In the genomic region with DNA sequence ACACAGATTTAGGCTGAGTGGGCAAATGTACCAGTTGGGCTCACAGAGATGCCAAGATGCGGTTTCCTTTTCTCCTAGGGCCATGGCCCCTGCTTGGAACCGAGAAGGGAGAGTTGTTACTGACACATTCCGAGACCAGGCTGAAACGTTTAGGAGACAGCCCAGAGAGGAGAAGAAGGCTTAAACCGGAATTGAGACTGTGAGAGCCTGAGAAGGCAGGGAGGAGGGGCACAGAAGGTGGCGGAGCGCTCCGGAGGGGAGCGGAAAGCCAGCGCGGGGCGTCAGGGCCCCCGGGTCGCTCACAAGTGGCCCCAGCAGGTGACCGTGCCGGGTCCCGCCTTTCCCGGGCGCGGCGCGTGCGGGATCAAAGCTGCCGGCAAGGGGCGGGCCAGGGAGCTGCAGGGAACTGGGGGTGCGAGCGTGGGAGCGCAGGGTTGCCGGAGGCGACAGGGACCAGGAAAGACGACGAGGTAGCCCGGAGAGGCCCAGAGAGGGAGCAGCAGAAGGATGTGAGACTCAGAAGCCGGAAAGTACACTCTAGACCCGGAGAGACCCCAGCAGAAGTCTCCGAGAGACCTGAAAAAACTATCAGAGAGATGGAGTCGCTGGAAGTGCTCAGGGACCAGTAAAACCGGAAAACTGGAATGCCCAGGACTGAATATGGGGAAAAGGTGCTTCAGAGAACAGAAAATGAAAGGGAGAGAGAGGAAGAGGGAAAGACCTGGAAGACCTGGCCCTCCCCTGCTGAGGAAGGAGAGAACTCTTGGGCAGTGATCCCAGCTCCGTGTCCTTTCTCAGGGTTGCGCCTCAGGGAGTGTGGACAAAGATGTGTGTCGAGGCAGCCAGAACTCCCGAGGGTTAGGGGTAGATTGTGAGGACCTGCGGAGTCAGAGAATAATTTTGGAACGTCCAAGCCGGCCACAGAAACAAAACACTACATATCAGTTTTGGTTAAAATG, we compare ENCODE assay signal across 7 mouse cellular contexts. TPM values are rescaled to one million over a fixed set of nuclear protein-coding genes. Genes with fewer than 3 reads are reported as not detected.
A peak's percentile ranks its signal among the peaks of the same experiment; 100 is the strongest.
DNase-seq lines count a peak whose midpoint lies in the region; ATAC-seq and TF ChIP-seq lines count a peak whose summit lies in the region.

No protein-coding gene starts in this region.

- peak; percentile 22; the same call in 1 of the 2 replicates for ATAC-seq in forebrain, embryonic 11.5 days (replicated peaks; ENCODE audit: low FRiP score)
- ATAC-seq in hindbrain, embryonic 11.5 days (ENCODE audit: low FRiP score): no peak
- ATAC-seq in megakaryocyte-erythroid progenitor cell, adult 5-6 weeks (replicated peaks; ENCODE audit: low FRiP score, low TSS enrichment, poor library complexity, severe bottlenecking): 0 out of 2 replicates have a peak, but pooled peaks have one; percentile 19

- H3K36me3 ChIP-seq in MEL (ENCODE audit: control insufficient read depth in 1 of 2, insufficient read depth in 2 of 2, low read length in 2 of 2): peaks cover 0 to 9% of the 10 kb centered on the region in 2 experiments; a peak in 2 of 4 replicates
- no peaks in the 10 kb centered on the region; the same call in 1 of the 2 replicates for H3K36me3 ChIP-seq in forebrain, embryonic 11.5 days (ENCODE audit: control insufficient read depth, insufficient read depth, low read length)
- H3K36me3 ChIP-seq in hindbrain, embryonic 11.5 days (ENCODE audit: control insufficient read depth, insufficient read depth, low read length): no peaks in the 10 kb centered on the region
- H3K36me3 ChIP-seq in small intestine, adult 2 months (ENCODE audit: control insufficient read depth, insufficient read depth, low read length): no peaks in the 10 kb centered on the region

- H3K27me3 ChIP-seq in MEL (ENCODE audit: control insufficient read depth in 1 of 2, insufficient read depth in 2 of 2, low read length in 2 of 2): no peaks in the 10 kb centered on the region
- peaks cover 13% of the 10 kb centered on the region for H3K27me3 ChIP-seq in forebrain, embryonic 11.5 days (ENCODE audit: control insufficient read depth, insufficient read depth, low read length)
- peaks cover 23% of the 10 kb centered on the region for H3K27me3 ChIP-seq in hindbrain, embryonic 11.5 days (ENCODE audit: control insufficient read depth, insufficient read depth, low read length)
- no peaks in the 10 kb centered on the region for H3K27me3 ChIP-seq in small intestine, adult 2 months (ENCODE audit: control insufficient read depth, insufficient read depth, low read length)

- no peak for TF ChIP-seq RAD21 in MEL (IDR thresholded peaks at IDR 0.05; ENCODE audit: low read depth, low read length)

- 1% methylated on average over 45 of the region's 45 CpGs for WGBS in forebrain, embryonic 11.5 days
- under 1% methylated on average over 45 of the region's 45 CpGs for WGBS in hindbrain, embryonic 11.5 days
- WGBS in small intestine, adult 2 months: under 1% methylated on average over 45 of the region's 45 CpGs

- peak overlapping the region; percentile 53 for H3K27ac ChIP-seq in MEL (ENCODE audit: control insufficient read depth, low read depth, low read length)
- H3K27ac ChIP-seq in forebrain, embryonic 11.5 days (ENCODE audit: low read depth, low read length): peak overlapping the region; percentile 55
- no peak overlapping the region; the same call in 1 of the 2 replicates for H3K27ac ChIP-seq in hindbrain, embryonic 11.5 days (ENCODE audit: low read depth, low read length)
- H3K27ac ChIP-seq in small intestine, adult 2 months (ENCODE audit: insufficient read depth, low read depth, low read length): peak overlapping the region; percentile 77

- H3K4me1 ChIP-seq in MEL (ENCODE audit: control insufficient read depth in 1 of 2, insufficient read depth in 2 of 2, low read length in 2 of 2): peaks cover 0 to 14% of the 10 kb centered on the region in 2 experiments; a peak in 2 of 4 replicates
- peaks cover 29% of the 10 kb centered on the region for H3K4me1 ChIP-seq in forebrain, embryonic 11.5 days (replicated peaks; ENCODE audit: control insufficient read depth, insufficient read depth, low read length)
- H3K4me1 ChIP-seq in hindbrain, embryonic 11.5 days (replicated peaks; ENCODE audit: control insufficient read depth, insufficient read depth, low read length): peaks cover 21% of the 10 kb centered on the region
- H3K4me1 ChIP-seq in small intestine, adult 2 months (ENCODE audit: control insufficient read depth, insufficient read depth, insufficient read length, low read length): peaks cover 5% of the 10 kb centered on the region

- H3K79me2 ChIP-seq in MEL (ENCODE audit: control insufficient read depth, insufficient read depth, low read length, poor library complexity): no peaks in the 10 kb centered on the region; the same call in 1 of the 2 replicates

- peak overlapping the region; percentile 79 for H3K9ac ChIP-seq in MEL (ENCODE audit: control insufficient read depth, low read depth, low read length, poor library complexity, severe bottlenecking)
- peak overlapping the region; percentile 75 for H3K9ac ChIP-seq in forebrain, embryonic 11.5 days (ENCODE audit: low read length)
- H3K9ac ChIP-seq in hindbrain, embryonic 11.5 days (ENCODE audit: low read depth, low read length): peak overlapping the region; percentile 71

- H3K4me3 ChIP-seq in MEL (ENCODE audit: control insufficient read depth in 1 of 2, insufficient read depth in 1 of 2, low read depth in 2 of 2, low read length in 2 of 2): peak overlapping the region; percentile 65 to 96
- H3K4me3 ChIP-seq in forebrain, embryonic 11.5 days (ENCODE audit: low read depth, low read length): peak overlapping the region; percentile 74
- H3K4me3 ChIP-seq in hindbrain, embryonic 11.5 days (ENCODE audit: low read depth, low read length): peak overlapping the region; percentile 75
- H3K4me3 ChIP-seq in small intestine, adult 2 months (ENCODE audit: low read depth, low read length): peak overlapping the region; percentile 72

- intact Hi-C loops in left cerebral cortex, postnatal 4 days (cut with DNase I): no loop called here

- peak; percentile 85 for DNase-seq in MEL (ENCODE audit: low read depth, low spot score)
- DNase-seq in brain, embryonic 14.5 days (ENCODE audit: low read depth): peak; percentile 70
- peak; percentile 85 for DNase-seq in forebrain, embryonic 11.5 days (ENCODE audit: low spot score)
- DNase-seq in hindbrain, embryonic 11.5 days (ENCODE audit: low spot score): peak; percentile 74
- DNase-seq in left cerebral cortex, postnatal 4 days: peak; percentile 45

- no peak for TF ChIP-seq CTCF in MEL (IDR thresholded peaks at IDR 0.05 in 2 of 3, conservative IDR thresholded peaks at IDR 0.05 in 1 of 3; ENCODE audit: control insufficient read depth in 1 of 3, insufficient read depth in 1 of 3, low read depth in 2 of 3, low read length in 3 of 3, poor library complexity in 1 of 3, severe bottlenecking in 1 of 3)
- TF ChIP-seq CTCF in brain, embryonic 14.5 days (IDR thresholded peaks at IDR 0.05; ENCODE audit: borderline replicate concordance, extremely low read depth, insufficient read depth, insufficient read length): no peak
- TF ChIP-seq CTCF in small intestine, adult 2 months (IDR thresholded peaks at IDR 0.05; ENCODE audit: extremely low read depth, insufficient read length, insufficient replicate concordance, low read depth, low read length): no peak

- H3K9me3 ChIP-seq in MEL (replicated peaks; ENCODE audit: insufficient read depth, low read length): no peaks in the 10 kb centered on the region
- H3K9me3 ChIP-seq in forebrain, embryonic 11.5 days (ENCODE audit: control insufficient read depth, low read length): no peaks in the 10 kb centered on the region
- H3K9me3 ChIP-seq in hindbrain, embryonic 11.5 days (ENCODE audit: control insufficient read depth, low read length): no peaks in the 10 kb centered on the region

- 0 out of 4 replicates have a peak, but pooled peaks of 1 of the 2 experiments have one; percentile 53 for TF ChIP-seq POLR2A in MEL (IDR thresholded peaks at IDR 0.05; ENCODE audit: control insufficient read depth in 1 of 2, insufficient read depth in 1 of 2, low read depth in 1 of 2, low read length in 2 of 2, poor library complexity in 1 of 2)
- TF ChIP-seq POLR2A in brain, embryonic 14.5 days (IDR thresholded peaks at IDR 0.05; ENCODE audit: borderline replicate concordance, extremely low read depth, insufficient read depth, insufficient read length, poor library complexity, severe bottlenecking): no peak
- 0 out of 2 replicates have a peak, but pooled peaks have one; percentile 37 for TF ChIP-seq POLR2A in small intestine, adult 2 months (IDR thresholded peaks at IDR 0.05; ENCODE audit: low read depth, low read length)

- peak overlapping the region; percentile 97 for H3K4me2 ChIP-seq in forebrain, embryonic 11.5 days (ENCODE audit: low read depth, low read length, severe bottlenecking)
- H3K4me2 ChIP-seq in hindbrain, embryonic 11.5 days (replicated peaks; ENCODE audit: low read depth, low read length): peak overlapping the region; percentile 98

- TF ChIP-seq EP300 in MEL (IDR thresholded peaks at IDR 0.05; ENCODE audit: low read depth in 1 of 2, low read length in 2 of 2): no peak

RNA-seq across cellular contexts. Expression of a gene that starts 2.2 kb away (rescaled TPM):
- 0.08 TPM in 1 of 2 replicates, not detected in the other for total RNA-seq in MEL (2012; rRNA removed)
- 1 to 10 TPM in 1 of 2 experiments, not detected in 1; 1.4 TPM for polyA plus RNA-seq in MEL (2012; ENCODE audit: insufficient read depth in 1 of 2, insufficient read length in 2 of 2, low read depth in 1 of 2, low replicate concordance in 2 of 2, missing spikeins in 1 of 2)
- 0.42 and 0.45 TPM in 2 replicates for polyA plus RNA-seq in brain, embryonic 14.5 days (2012; rRNA removed)
- 0.11 and 0.24 TPM in 2 replicates for polyA plus RNA-seq in forebrain, embryonic 11.5 days (2014; fragmentation: Nextera tagmentation; extraction: Ambion mirVana)
- polyA plus RNA-seq in hindbrain, embryonic 11.5 days (2014; fragmentation: Nextera tagmentation; extraction: Ambion mirVana): 0.19 and 0.29 TPM in 2 replicates
- total RNA-seq in left cerebral cortex, postnatal 4 days (2021): 1 to 10 TPM; 2.3 to 2.6 TPM
- not detected in 2 replicates for total RNA-seq in megakaryocyte-erythroid progenitor cell, adult 5-6 weeks (2014; fragmentation: Nextera tagmentation)
- total RNA-seq in megakaryocyte-erythroid progenitor cell, adult 5-6 weeks (2017): not detected in 2 replicates
- 1.1 and 1.7 TPM in 2 replicates for polyA plus RNA-seq in small intestine, adult 2 months (2012; rRNA removed)

RNA-seq across cellular contexts. Expression of a gene that starts 4.4 kb away (rescaled TPM):
- total RNA-seq in MEL (2012; rRNA removed): 0.08 TPM in 1 of 2 replicates, not detected in the other
- polyA plus RNA-seq in MEL (2012; ENCODE audit: insufficient read depth in 1 of 2, insufficient read length in 2 of 2, low read depth in 1 of 2, low replicate concordance in 2 of 2, missing spikeins in 1 of 2): under 1 TPM in 1 of 2 experiments, not detected in 1; 0.26 TPM
- polyA plus RNA-seq in brain, embryonic 14.5 days (2012; rRNA removed): 0.33 and 0.47 TPM in 2 replicates
- polyA plus RNA-seq in forebrain, embryonic 11.5 days (2014; fragmentation: Nextera tagmentation; extraction: Ambion mirVana): 0.39 TPM in 1 of 2 replicates, not detected in the other
- 0.21 TPM in 1 of 2 replicates, not detected in the other for polyA plus RNA-seq in hindbrain, embryonic 11.5 days (2014; fragmentation: Nextera tagmentation; extraction: Ambion mirVana)
- total RNA-seq in left cerebral cortex, postnatal 4 days (2021): 1 to 10 TPM; 1.2 to 1.7 TPM
- not detected in 2 replicates for total RNA-seq in megakaryocyte-erythroid progenitor cell, adult 5-6 weeks (2014; fragmentation: Nextera tagmentation)
- total RNA-seq in megakaryocyte-erythroid progenitor cell, adult 5-6 weeks (2017): not detected in 2 replicates
- polyA plus RNA-seq in small intestine, adult 2 months (2012; rRNA removed): 0.29 and 0.38 TPM in 2 replicates

RNA-seq across cellular contexts. Expression of a gene that starts 7.7 kb away (rescaled TPM):
- not detected in 2 replicates for total RNA-seq in MEL (2012; rRNA removed)
- polyA plus RNA-seq in MEL (2012; ENCODE audit: insufficient read depth in 1 of 2, insufficient read length in 2 of 2, low read depth in 1 of 2, low replicate concordance in 2 of 2, missing spikeins in 1 of 2): under 1 TPM in 1 of 2 experiments, not detected in 1; 0.13 TPM
- 2.8 and 3.5 TPM in 2 replicates for polyA plus RNA-seq in brain, embryonic 14.5 days (2012; rRNA removed)
- polyA plus RNA-seq in forebrain, embryonic 11.5 days (2014; fragmentation: Nextera tagmentation; extraction: Ambion mirVana): not detected in 2 replicates
- 0.06 and 0.40 TPM in 2 replicates for polyA plus RNA-seq in hindbrain, embryonic 11.5 days (2014; fragmentation: Nextera tagmentation; extraction: Ambion mirVana)
- total RNA-seq in left cerebral cortex, postnatal 4 days (2021): 10 to 100 TPM; 10.8 to 13.1 TPM
- not detected in 2 replicates for total RNA-seq in megakaryocyte-erythroid progenitor cell, adult 5-6 weeks (2014; fragmentation: Nextera tagmentation)
- total RNA-seq in megakaryocyte-erythroid progenitor cell, adult 5-6 weeks (2017): not detected in 2 replicates
- polyA plus RNA-seq in small intestine, adult 2 months (2012; rRNA removed): 0.13 and 1.2 TPM in 2 replicates

RNA-seq across cellular contexts. Expression of a gene that starts 23.0 kb away (rescaled TPM):
- total RNA-seq in MEL (2012; rRNA removed): 4.5 and 5.6 TPM in 2 replicates
- polyA plus RNA-seq in MEL (2012; ENCODE audit: insufficient read depth in 1 of 2, insufficient read length in 2 of 2, low read depth in 1 of 2, low replicate concordance in 2 of 2, missing spikeins in 1 of 2): 10 to 100 TPM in 1 of 2 experiments, not detected in 1; 34.9 TPM
- polyA plus RNA-seq in brain, embryonic 14.5 days (2012; rRNA removed): 12.2 and 16.3 TPM in 2 replicates
- 8.2 and 10.0 TPM in 2 replicates for polyA plus RNA-seq in forebrain, embryonic 11.5 days (2014; fragmentation: Nextera tagmentation; extraction: Ambion mirVana)
- polyA plus RNA-seq in hindbrain, embryonic 11.5 days (2014; fragmentation: Nextera tagmentation; extraction: Ambion mirVana): 5.6 and 7.4 TPM in 2 replicates
- 10 to 100 TPM; 52.8 to 58.0 TPM for total RNA-seq in left cerebral cortex, postnatal 4 days (2021)
- total RNA-seq in megakaryocyte-erythroid progenitor cell, adult 5-6 weeks (2014; fragmentation: Nextera tagmentation): 11.3 and 17.6 TPM in 2 replicates
- total RNA-seq in megakaryocyte-erythroid progenitor cell, adult 5-6 weeks (2017): 4.7 and 12.5 TPM in 2 replicates
- 5.4 and 13.9 TPM in 2 replicates for polyA plus RNA-seq in small intestine, adult 2 months (2012; rRNA removed)

RNA-seq across cellular contexts. Expression of a gene that starts 29.7 kb away (rescaled TPM):
- 3.3 and 4.2 TPM in 2 replicates for total RNA-seq in MEL (2012; rRNA removed)
- polyA plus RNA-seq in MEL (2012; ENCODE audit: insufficient read depth in 1 of 2, insufficient read length in 2 of 2, low read depth in 1 of 2, low replicate concordance in 2 of 2, missing spikeins in 1 of 2): 10 to 100 TPM in 1 of 2 experiments, not detected in 1; 28.9 TPM
- 251 and 319 TPM in 2 replicates for polyA plus RNA-seq in brain, embryonic 14.5 days (2012; rRNA removed)
- polyA plus RNA-seq in forebrain, embryonic 11.5 days (2014; fragmentation: Nextera tagmentation; extraction: Ambion mirVana): 95.9 and 98.4 TPM in 2 replicates
- polyA plus RNA-seq in hindbrain, embryonic 11.5 days (2014; fragmentation: Nextera tagmentation; extraction: Ambion mirVana): 85.1 and 98.1 TPM in 2 replicates
- 100 to 1,000 TPM; 579 to 594 TPM for total RNA-seq in left cerebral cortex, postnatal 4 days (2021)
- 46.7 and 60.3 TPM in 2 replicates for total RNA-seq in megakaryocyte-erythroid progenitor cell, adult 5-6 weeks (2014; fragmentation: Nextera tagmentation)
- 7.5 and 15.7 TPM in 2 replicates for total RNA-seq in megakaryocyte-erythroid progenitor cell, adult 5-6 weeks (2017)
- polyA plus RNA-seq in small intestine, adult 2 months (2012; rRNA removed): 33.5 and 84.4 TPM in 2 replicates
